22 mouse cellular contexts compared by ENCODE assay signal in the genomic region with DNA sequence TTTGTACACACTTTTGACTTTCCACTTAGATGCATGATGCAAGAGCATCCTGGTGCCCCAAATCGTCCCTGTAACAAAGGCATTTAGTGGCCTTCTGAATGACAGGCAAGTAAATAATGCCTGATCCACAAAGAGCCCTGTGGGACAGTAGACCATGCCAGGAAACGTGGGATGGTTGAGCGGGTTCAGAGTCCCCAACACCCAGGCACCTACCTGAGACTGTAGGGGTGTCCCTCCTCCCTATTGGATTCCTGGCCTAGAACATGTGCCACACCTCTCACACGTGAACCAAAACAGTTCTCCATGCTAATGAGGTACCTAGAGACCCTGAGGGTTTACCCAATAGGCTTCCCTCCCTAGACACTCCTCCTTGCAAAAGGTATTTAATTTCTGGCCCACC. TPM values are rescaled to one million over a fixed set of nuclear protein-coding genes. Genes with fewer than 3 reads are reported as not detected.
"Had no signal": no experiment of that assay in that cellular context is flagged by ENCODE, and none has a peak within 500 bp of the region (broad histone marks: within the 10 kb centered on the region; RNA-seq: fewer than 3 reads in every experiment).

No protein-coding gene starts in this region.

- H3K4me2 ChIP-seq: limb, embryonic 12.5 days; limb, embryonic 15.5 days; lung, embryonic 14.5 days; midbrain, embryonic 12.5 days had no signal

- H3K4me3 ChIP-seq: left cerebral cortex, adult 2 months; limb, embryonic 12.5 days; limb, embryonic 15.5 days; midbrain, embryonic 12.5 days; myocyte had no signal

- H3K27me3 ChIP-seq: limb, embryonic 12.5 days; limb, embryonic 15.5 days; midbrain, embryonic 12.5 days had no signal

- H3K27ac ChIP-seq: kidney, postnatal 0 days; left cerebral cortex, adult 2 months; limb, embryonic 12.5 days; limb, embryonic 15.5 days; macrophage; midbrain, embryonic 12.5 days; stomach, postnatal 0 days had no signal

- H3K9me3 ChIP-seq: limb, embryonic 12.5 days; limb, embryonic 15.5 days; midbrain, embryonic 12.5 days had no signal

- H3K4me1 ChIP-seq: limb, embryonic 12.5 days; limb, embryonic 15.5 days; midbrain, embryonic 12.5 days had no signal

- ATAC-seq: intestine, postnatal 0 days; lung, postnatal 0 days; midbrain, embryonic 16.5 days had no signal

- DNase-seq: kidney, adult 2 months; kidney, postnatal 25 days; layer of hippocampus, postnatal 36 days; left cerebral cortex, postnatal 4 days; lung, embryonic 14.5 days; right cerebral cortex, postnatal 14 days; right cerebral cortex, postnatal 4 days; thymus, adult 2 months; thymus, postnatal 14 days had no signal

- H3K9ac ChIP-seq: limb, embryonic 12.5 days; limb, embryonic 15.5 days; lung, embryonic 14.5 days; midbrain, embryonic 12.5 days had no signal

RNA-seq across cellular contexts. Expression of a gene that starts 58.5 kb away (rescaled TPM):
- polyA plus RNA-seq: kidney, adult 2 months; kidney, embryonic 14.5 days; kidney, postnatal 0 days; macrophage; midbrain, embryonic 16.5 days; neural tube, embryonic 14.5 days had no signal
